Mouse (Mus musculus) gastrocnemius, postnatal 36 days (tissue): Measurements from ENCODE around the gene Sdc4. TPM values are rescaled to one million over a fixed set of nuclear protein-coding genes. Genes with fewer than 3 reads are reported as not detected.
A peak's percentile ranks its signal among the peaks of the same experiment; 100 is the strongest.

ENCODE experiments used
- DNase-seq, 2 experiments: peaks; one replicate each; pipeline ENCODE4 v3.0.0; 2022
- intact Hi-C: fragments of 180-260 bp; cut with DNase I; formaldehyde crosslinking; loops from one replicate; pipeline ENCODE4 v1.15.1; 2025
- total RNA-seq, 2 experiments: library from RNA; stranded (reverse); gene quantifications; 2 replicates each; pipeline ENCODE4 v1.2.3; 2021

The Sdc4 gene
- total RNA-seq, 2 experiments from 2014 or later = 36.5 to 50.3 TPM

GRCm38 (mm10) chr2:164405519-164405918, 38.2 kb downstream of the Sdc4 start:
- no peak for DNase-seq
- intact Hi-C loops = loop anchor here (5.0 kb wide), 1 partner anchor 303 kb away; no protein-coding TSS in a partner anchor

GRCm38 (mm10) chr2:164405060-164405459, 38.6 kb downstream of the Sdc4 start, which contains the start of gene Matn4:
Gene Matn4, minus strand, starts transcription at chr2:164405160.
- DNase-seq = no peak
- intact Hi-C loops = loop anchor here (5.0 kb wide), 1 partner anchor 303 kb away; no protein-coding TSS in a partner anchor

- DNase-seq = peak; percentile 45 to 46
- intact Hi-C loops = loop anchor here (5.0 kb wide), 2 partner anchors 118 to 633 kb away; no protein-coding TSS in a partner anchor
Measured at GRCm38 (mm10) chr2:164404082-164404990, 39.4 kb downstream of the Sdc4 start.

- DNase-seq = no peak
- intact Hi-C loops = loop anchor here (5.0 kb wide), 2 partner anchors 119 to 634 kb away; no protein-coding TSS in a partner anchor
Measured at GRCm38 (mm10) chr2:164403396-164404081, 40.1 kb downstream of the Sdc4 start.

- intact Hi-C loops = loop anchor here (5.0 kb wide), 2 partner anchors 119 to 634 kb away; no protein-coding TSS in a partner anchor
- DNase-seq = peak; percentile 64 to 72
Measured at GRCm38 (mm10) chr2:164402906-164403305, 40.8 kb downstream of the Sdc4 start, which contains the start of gene Rbpjl. Gene Rbpjl, plus strand, starts transcription at chr2:164403141.

GRCm38 (mm10) chr2:164396911-164397310, 46.8 kb downstream of the Sdc4 start:
- intact Hi-C loops = no loop called here

GRCm38 (mm10) chr2:164396076-164396475, 47.6 kb downstream of the Sdc4 start:
- intact Hi-C loops = no loop called here
- no peak for DNase-seq

More at GRCm38 (mm10) chr2:164396911-164397310, 46.8 kb downstream of the Sdc4 start:
- DNase-seq = no peak

GRCm38 (mm10) chr2:164393126-164393525, 50.6 kb downstream of the Sdc4 start:
- intact Hi-C loops = no loop called here
- no peak for DNase-seq

GRCm38 (mm10) chr2:164389499-164389898, 54.2 kb downstream of the Sdc4 start:
- DNase-seq = peak; percentile 68 to 70
- intact Hi-C loops = no loop called here

GRCm38 (mm10) chr2:164389020-164389419, 54.7 kb downstream of the Sdc4 start, which contains the start of gene Slpi:
Gene Slpi, minus strand, starts transcription at chr2:164389095.
- no peak for DNase-seq
- intact Hi-C loops = no loop called here

- intact Hi-C loops = no loop called here
Measured at GRCm38 (mm10) chr2:164386953-164387352, 56.7 kb downstream of the Sdc4 start.

GRCm38 (mm10) chr2:164385927-164386763, 57.5 kb downstream of the Sdc4 start:
- intact Hi-C loops = no loop called here
- DNase-seq = no peak

More at GRCm38 (mm10) chr2:164386953-164387352, 56.7 kb downstream of the Sdc4 start:
- no peak for DNase-seq

GRCm38 (mm10) chr2:164383656-164384399, 59.9 kb downstream of the Sdc4 start:
- no peak for DNase-seq
- intact Hi-C loops = no loop called here

GRCm38 (mm10) chr2:164382971-164383370, 60.7 kb downstream of the Sdc4 start:
- intact Hi-C loops = no loop called here

GRCm38 (mm10) chr2:164381726-164382125, 62.0 kb downstream of the Sdc4 start:
- intact Hi-C loops = no loop called here
- DNase-seq = no peak

More at GRCm38 (mm10) chr2:164382971-164383370, 60.7 kb downstream of the Sdc4 start:
- DNase-seq = no peak

- intact Hi-C loops = no loop called here
- no peak for DNase-seq
Measured at GRCm38 (mm10) chr2:164377478-164378426, 65.9 kb downstream of the Sdc4 start.
